Mouse (Mus musculus): ENCODE measurements around the gene Lin28a. TPM values are rescaled to one million over a fixed set of nuclear protein-coding genes. Genes with fewer than 3 reads are reported as not detected.
A peak's percentile ranks its signal among the peaks of the same experiment; 100 is the strongest.

Gene Lin28a
- polyA plus RNA-seq, 1 experiment from 2014 or later: 2.9 TPM

DNA sequence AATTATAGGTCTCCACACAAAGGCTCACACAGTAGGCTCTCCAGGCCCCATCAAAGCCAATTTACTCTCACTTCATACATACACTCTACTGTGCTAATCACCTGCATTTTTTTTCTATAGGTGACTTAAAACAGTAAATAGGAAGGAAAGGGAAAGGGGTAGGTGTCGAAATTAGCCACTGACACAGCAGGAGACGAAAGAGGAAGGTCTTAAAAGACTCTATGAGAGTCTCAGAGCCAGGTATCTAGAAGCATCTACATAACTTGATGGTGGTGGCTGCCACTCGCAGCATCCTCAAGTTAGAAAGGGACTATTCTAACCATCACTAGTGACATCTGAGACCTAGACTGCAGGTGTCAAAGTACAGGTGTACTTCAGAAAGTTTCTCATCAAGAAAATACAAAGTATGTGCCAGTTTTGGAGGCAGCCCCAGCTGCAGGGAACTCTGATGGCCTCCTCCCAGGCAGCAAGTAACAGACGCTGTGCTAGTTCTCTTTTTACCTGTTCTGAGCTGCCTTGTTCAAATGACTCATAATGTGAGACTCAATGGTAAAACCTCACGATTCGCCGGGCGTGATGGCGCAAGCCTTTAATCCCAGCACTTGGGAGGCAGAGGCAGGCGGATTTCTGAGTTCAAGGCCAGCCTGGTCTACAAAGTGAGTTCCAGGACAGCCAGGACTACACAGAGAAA lies 40.5 kb downstream of the Lin28a start:
- ATAC-seq (ENCODE audit: low FRiP score) (no peak), DNase-seq (ENCODE audit: low spot score) (no peak)
- H3K9me3 ChIP-seq (ENCODE audit: control insufficient read depth, low read length): no peaks in the 10 kb centered on the region
- 0 out of 2 replicates have a peak, but pooled peaks cover 2% of the 10 kb centered on the region for H3K36me3 ChIP-seq (ENCODE audit: control insufficient read depth, insufficient read depth, low read length)
- no peak overlapping the region for H3K4me3 ChIP-seq (ENCODE audit: low read depth, low read length)
- no peaks in the 10 kb centered on the region for H3K4me1 ChIP-seq (replicated peaks; ENCODE audit: control insufficient read depth, insufficient read depth, low read length)
- no peak overlapping the region for H3K27ac ChIP-seq (ENCODE audit: low read depth, low read length)
- H3K27me3 ChIP-seq (ENCODE audit: control insufficient read depth, insufficient read depth, low read length): no peaks in the 10 kb centered on the region
- H3K9ac ChIP-seq (ENCODE audit: low read depth, low read length): no peak overlapping the region
- H3K4me2 ChIP-seq (replicated peaks; ENCODE audit: low read depth, low read length): no peak overlapping the region
- WGBS: 94% methylated on average over 10 of the region's 10 CpGs

DNA sequence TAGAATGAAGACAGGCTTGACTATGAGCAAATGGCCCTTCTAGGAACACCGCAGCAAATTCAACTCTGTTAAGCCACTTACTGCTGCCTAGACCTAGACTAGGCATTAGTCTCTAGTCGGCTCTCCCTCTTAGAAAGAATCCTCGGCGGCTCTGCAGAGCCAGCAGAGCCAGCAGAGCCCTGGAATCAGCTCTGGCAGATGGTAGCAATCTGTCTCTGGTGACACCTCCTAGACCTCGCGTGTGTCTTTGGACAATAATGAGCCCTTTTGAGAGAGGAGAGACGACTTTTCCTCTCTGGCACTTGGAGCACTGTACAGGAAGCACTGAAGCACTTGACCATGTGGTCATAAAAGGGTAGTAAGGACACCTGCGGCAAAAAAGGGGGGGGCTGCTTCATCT lies 46.9 kb downstream of the Lin28a start:
- Histone ChIP-seq H3K9me3 (ENCODE audit: control insufficient read depth, low read length) (no peaks in the 10 kb centered on the region), H3K27ac (ENCODE audit: low read depth, low read length) (no peak overlapping the region), H3K9ac (ENCODE audit: low read depth, low read length) (no peak overlapping the region), H3K4me2 (replicated peaks; ENCODE audit: low read depth, low read length) (no peak overlapping the region), H3K36me3 (ENCODE audit: control insufficient read depth, insufficient read depth, low read length) (no peaks in the 10 kb centered on the region), H3K4me3 (ENCODE audit: low read depth, low read length) (no peak overlapping the region), H3K4me1 (replicated peaks; ENCODE audit: control insufficient read depth, insufficient read depth, low read length) (peaks cover 6% of the 10 kb centered on the region; the same call in 1 of the 2 replicates), H3K27me3 (ENCODE audit: control insufficient read depth, insufficient read depth, low read length) (no peaks in the 10 kb centered on the region)
- ATAC-seq (ENCODE audit: low FRiP score) (no peak), DNase-seq (ENCODE audit: low spot score) (no peak)
- WGBS: 57% methylated on average over 8 of the region's 8 CpGs

DNA sequence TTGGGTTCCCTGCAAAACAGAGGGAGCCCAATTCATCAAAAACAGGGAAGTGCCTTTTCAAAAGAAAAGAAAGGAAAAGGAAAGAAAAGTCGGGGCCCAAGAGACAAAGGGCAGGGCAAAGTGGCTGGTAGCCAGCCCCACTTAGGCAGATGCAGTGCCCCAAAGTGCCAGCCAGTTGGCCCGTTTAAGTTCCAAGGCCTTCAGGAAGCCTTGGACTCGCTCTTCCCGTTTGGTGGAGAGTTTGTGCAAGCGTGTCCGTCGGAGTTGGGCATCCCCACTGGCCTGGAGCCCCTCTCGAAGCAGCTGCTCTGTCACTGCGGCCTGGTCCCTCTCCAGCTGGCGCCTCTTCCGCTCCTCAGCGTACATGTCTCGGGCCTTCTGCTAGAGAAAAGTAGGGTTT lies 47.8 kb downstream of the Lin28a start:
- 81% methylated on average over 13 of the region's 13 CpGs for WGBS
- Histone ChIP-seq H3K36me3 (ENCODE audit: control insufficient read depth, insufficient read depth, low read length) (no peaks in the 10 kb centered on the region), H3K27ac (ENCODE audit: low read depth, low read length) (peak overlapping the region; percentile 31; the same call in 1 of the 2 replicates), H3K9me3 (ENCODE audit: control insufficient read depth, low read length) (no peaks in the 10 kb centered on the region), H3K4me1 (replicated peaks; ENCODE audit: control insufficient read depth, insufficient read depth, low read length) (peaks cover 6% of the 10 kb centered on the region; the same call in 1 of the 2 replicates), H3K27me3 (ENCODE audit: control insufficient read depth, insufficient read depth, low read length) (no peaks in the 10 kb centered on the region), H3K9ac (ENCODE audit: low read depth, low read length) (no peak overlapping the region), H3K4me3 (ENCODE audit: low read depth, low read length) (no peak overlapping the region), H3K4me2 (replicated peaks; ENCODE audit: low read depth, low read length) (no peak overlapping the region)
- DNase-seq (ENCODE audit: low spot score) (no peak), ATAC-seq (ENCODE audit: low FRiP score) (no peak)

DNA sequence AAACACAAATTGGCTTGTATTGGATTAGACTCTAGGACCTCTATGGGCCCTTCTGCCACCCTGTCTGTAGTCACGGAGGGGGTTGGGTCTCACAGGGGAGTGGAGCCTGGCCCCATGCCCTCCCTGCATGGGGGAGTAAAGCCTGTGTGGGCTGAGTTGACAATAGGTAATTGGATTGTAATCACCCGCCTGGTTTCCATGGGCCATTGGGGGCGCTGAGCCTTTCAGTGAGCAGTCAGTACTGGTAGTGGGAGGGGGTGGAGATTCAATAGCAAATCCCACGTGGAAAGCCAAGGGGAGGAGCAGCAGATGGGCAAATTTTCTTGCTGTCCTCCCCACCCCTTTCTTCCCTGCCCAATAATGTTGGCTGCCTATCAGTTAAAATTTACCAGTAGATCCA lies 48.4 kb downstream of the Lin28a start:
- Histone ChIP-seq H3K27me3 (ENCODE audit: control insufficient read depth, insufficient read depth, low read length) (no peaks in the 10 kb centered on the region), H3K9ac (ENCODE audit: low read depth, low read length) (no peak overlapping the region)

DNA sequence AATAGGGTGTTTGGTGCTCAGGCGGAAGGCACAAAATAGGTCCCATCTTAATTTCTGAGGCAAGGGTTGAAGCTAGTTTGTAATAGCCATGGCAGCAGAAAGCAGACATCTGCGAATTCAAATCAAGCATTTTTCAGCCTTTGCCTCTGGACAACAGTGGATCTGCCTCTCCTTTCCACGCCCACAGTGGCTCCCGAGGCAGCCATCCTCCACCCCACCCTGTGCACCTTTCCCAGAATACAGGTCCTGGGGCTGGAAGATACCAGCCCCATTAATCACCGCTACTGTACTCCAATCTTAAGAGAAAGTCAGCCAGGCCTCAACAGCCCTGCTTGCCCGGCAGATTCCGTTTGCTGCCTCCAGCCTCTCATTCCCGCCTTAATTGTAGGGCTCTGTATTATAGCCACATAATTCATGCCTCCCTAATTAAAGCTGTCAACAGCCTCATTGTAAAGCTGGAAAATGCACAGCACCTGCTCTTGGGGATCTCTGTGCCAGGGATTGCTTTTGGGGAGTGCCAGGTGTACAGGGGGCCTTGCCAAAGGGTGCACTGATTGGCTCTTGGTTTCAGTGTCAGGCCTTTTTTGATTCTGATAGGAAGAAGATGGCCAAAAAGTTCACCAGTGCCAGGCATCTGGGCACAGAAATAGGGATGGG lies 49.4 kb downstream of the Lin28a start:
- peaks cover 6% of the 10 kb centered on the region; the same call in 1 of the 2 replicates for H3K4me1 ChIP-seq (replicated peaks; ENCODE audit: control insufficient read depth, insufficient read depth, low read length)
- ATAC-seq (ENCODE audit: low FRiP score) (no peak), DNase-seq (ENCODE audit: low spot score) (peak; percentile 17)
- no peaks in the 10 kb centered on the region for H3K27me3 ChIP-seq (ENCODE audit: control insufficient read depth, insufficient read depth, low read length)
- H3K4me3 ChIP-seq (ENCODE audit: low read depth, low read length): no peak overlapping the region; the same call in 1 of the 2 replicates
- H3K4me2 ChIP-seq (replicated peaks; ENCODE audit: low read depth, low read length): no peak overlapping the region; the same call in 1 of the 2 replicates
- H3K9me3 ChIP-seq (ENCODE audit: control insufficient read depth, low read length): no peaks in the 10 kb centered on the region
- no peaks in the 10 kb centered on the region for H3K36me3 ChIP-seq (ENCODE audit: control insufficient read depth, insufficient read depth, low read length)
- peak overlapping the region; percentile 99 for H3K27ac ChIP-seq (ENCODE audit: low read depth, low read length)
- no peak overlapping the region; the same call in 1 of the 2 replicates for H3K9ac ChIP-seq (ENCODE audit: low read depth, low read length)
- WGBS: 53% methylated on average over 8 of the region's 8 CpGs

More for the DNA sequence above, 48.4 kb downstream of the Lin28a start:
- ATAC-seq (ENCODE audit: low FRiP score) (no peak), DNase-seq (ENCODE audit: low spot score) (peak; percentile 54)
- Histone ChIP-seq H3K9me3 (ENCODE audit: control insufficient read depth, low read length) (no peaks in the 10 kb centered on the region), H3K4me2 (replicated peaks; ENCODE audit: low read depth, low read length) (no peak overlapping the region), H3K36me3 (ENCODE audit: control insufficient read depth, insufficient read depth, low read length) (no peaks in the 10 kb centered on the region), H3K4me1 (replicated peaks; ENCODE audit: control insufficient read depth, insufficient read depth, low read length) (peaks cover 6% of the 10 kb centered on the region; the same call in 1 of the 2 replicates), H3K27ac (ENCODE audit: low read depth, low read length) (peak overlapping the region; percentile 17; the same call in 1 of the 2 replicates), H3K4me3 (ENCODE audit: low read depth, low read length) (no peak overlapping the region)
- WGBS: 19% methylated on average over 4 of the region's 4 CpGs

DNA sequence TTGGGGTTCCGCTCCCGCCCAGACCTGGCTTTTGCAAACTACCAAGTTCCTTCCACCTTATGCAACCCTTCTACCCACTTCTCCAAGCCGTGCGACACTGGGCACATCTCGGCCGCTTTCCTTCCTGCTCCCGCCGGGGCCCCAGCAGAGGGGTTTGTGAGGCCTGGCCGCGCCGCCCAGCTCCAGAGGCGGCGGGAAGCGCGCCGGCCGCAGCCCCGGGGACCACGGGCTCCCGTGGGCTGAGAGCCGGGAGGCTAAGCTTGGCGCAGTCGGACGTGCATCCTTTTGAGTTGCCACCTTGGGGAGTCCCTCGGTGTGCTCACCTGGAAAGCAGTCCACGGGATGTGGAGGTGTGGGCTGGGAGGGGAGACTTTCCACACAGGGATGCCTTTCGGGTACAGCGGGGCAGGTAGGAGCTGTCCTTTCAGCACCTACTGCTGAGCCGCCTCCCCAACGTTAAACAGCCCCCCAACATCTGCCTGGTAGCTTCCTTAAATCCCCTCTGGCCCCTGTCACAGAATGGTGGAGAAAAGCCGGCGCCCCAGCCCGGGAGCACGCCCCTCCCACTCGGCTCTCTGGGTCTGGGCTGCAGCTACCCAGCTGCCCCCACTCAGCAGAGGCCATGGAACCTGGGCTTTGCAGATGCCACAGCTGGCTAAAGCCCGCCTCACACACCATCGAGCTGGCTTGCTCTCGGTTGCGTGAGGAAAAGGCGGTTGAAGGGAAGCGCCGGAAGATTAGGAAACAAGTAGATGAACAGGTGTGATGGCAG lies 50.3 kb downstream of the Lin28a start, which contains the start of gene Hmgn2:
Hmgn2 (minus strand) TSS at position 501 of the 772 bp plus-strand sequence.
- Histone ChIP-seq H3K27me3 (ENCODE audit: control insufficient read depth, insufficient read depth, low read length) (no peaks in the 10 kb centered on the region), H3K9me3 (ENCODE audit: control insufficient read depth, low read length) (no peaks in the 10 kb centered on the region), H3K4me1 (replicated peaks; ENCODE audit: control insufficient read depth, insufficient read depth, low read length) (peaks cover 6% of the 10 kb centered on the region; the same call in 1 of the 2 replicates), H3K27ac (ENCODE audit: low read depth, low read length) (peak within 1 kb of the TSS; percentile 99), H3K9ac (ENCODE audit: low read depth, low read length) (peak within 1 kb of the TSS; percentile 93), H3K36me3 (ENCODE audit: control insufficient read depth, insufficient read depth, low read length) (no peaks in the 10 kb centered on the region), H3K4me2 (replicated peaks; ENCODE audit: low read depth, low read length) (peak within 1 kb of the TSS; percentile 90), H3K4me3 (ENCODE audit: low read depth, low read length) (peak within 1 kb of the TSS; percentile 76)
- DNase-seq (ENCODE audit: low spot score) (peak; percentile 65), ATAC-seq (ENCODE audit: low FRiP score) (peak; percentile 71)
- WGBS: under 1% methylated on average over 42 of the region's 42 CpGs

DNA sequence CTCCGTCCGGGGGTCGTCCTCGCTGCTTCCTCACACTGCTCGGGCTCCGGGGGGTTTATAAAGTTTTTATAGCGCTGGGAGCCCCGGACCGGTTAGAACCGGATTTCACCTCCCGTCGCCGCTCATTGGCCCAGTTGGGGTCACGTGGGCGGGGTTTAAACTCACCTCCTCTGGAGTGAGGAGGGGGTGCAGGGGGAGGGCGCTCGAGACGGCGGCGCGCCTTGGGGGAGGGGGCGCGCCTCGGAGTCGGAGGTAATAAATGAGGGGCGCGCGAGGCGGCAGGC lies 50.8 kb downstream of the Lin28a start:
- Histone ChIP-seq H3K4me1 (replicated peaks; ENCODE audit: control insufficient read depth, insufficient read depth, low read length) (peaks cover 6% of the 10 kb centered on the region; the same call in 1 of the 2 replicates), H3K4me2 (replicated peaks; ENCODE audit: low read depth, low read length) (peak overlapping the region; percentile 90), H3K36me3 (ENCODE audit: control insufficient read depth, insufficient read depth, low read length) (no peaks in the 10 kb centered on the region), H3K4me3 (ENCODE audit: low read depth, low read length) (peak overlapping the region; percentile 76), H3K27me3 (ENCODE audit: control insufficient read depth, insufficient read depth, low read length) (no peaks in the 10 kb centered on the region), H3K9ac (ENCODE audit: low read depth, low read length) (peak overlapping the region; percentile 93), H3K9me3 (ENCODE audit: control insufficient read depth, low read length) (no peaks in the 10 kb centered on the region), H3K27ac (ENCODE audit: low read depth, low read length) (peak overlapping the region; percentile 99)
- DNase-seq (ENCODE audit: low spot score) (peak; percentile 98), ATAC-seq (ENCODE audit: low FRiP score) (peak; percentile 84)
- WGBS: under 1% methylated on average over 24 of the region's 29 CpGs

DNA sequence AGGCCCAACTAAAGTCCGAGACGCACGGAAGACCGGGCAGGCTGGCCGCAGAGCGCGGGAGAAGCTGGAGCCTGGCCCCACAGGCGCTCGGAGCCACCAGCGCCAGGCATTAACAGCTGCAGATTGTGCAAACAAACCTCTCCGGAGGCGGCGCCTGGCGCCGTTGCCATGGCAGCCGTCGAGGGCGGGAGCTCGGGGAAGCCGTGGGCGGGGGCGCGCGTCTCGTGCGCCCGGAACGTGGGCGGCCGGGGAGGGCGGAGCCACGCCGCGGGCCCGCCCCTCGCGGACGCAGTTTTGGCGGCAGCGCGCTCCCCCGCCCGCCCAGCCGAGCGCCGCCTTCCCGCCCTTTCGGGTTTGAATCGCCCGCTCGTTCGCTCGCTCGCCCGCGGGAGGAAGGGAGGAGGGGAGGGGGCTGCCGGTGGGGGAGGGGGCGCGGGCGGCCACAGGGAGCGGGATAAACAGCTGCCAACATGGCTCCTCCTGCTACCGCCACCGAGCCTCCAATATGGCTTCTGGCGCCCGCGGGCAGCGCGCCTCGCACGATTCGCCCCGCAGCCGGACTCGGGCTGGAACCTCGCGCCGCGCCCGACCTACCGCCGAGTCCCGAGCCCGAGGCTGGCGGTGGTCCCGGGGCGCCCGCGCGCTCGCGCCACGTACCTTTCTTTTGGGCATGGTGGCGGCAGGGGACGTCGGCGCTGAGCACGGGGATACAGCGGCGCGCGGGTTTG lies 51.3 kb downstream of the Lin28a start:
- DNase-seq (ENCODE audit: low spot score) (peak; percentile 99), ATAC-seq (ENCODE audit: low FRiP score) (peak; percentile 73)
- H3K9ac ChIP-seq (ENCODE audit: low read depth, low read length): peak overlapping the region; percentile 93
- peak overlapping the region; percentile 90 for H3K4me2 ChIP-seq (replicated peaks; ENCODE audit: low read depth, low read length)
- WGBS: under 1% methylated on average over 64 of the region's 101 CpGs
- peak overlapping the region; percentile 76 for H3K4me3 ChIP-seq (ENCODE audit: low read depth, low read length)
- H3K4me1 ChIP-seq (replicated peaks; ENCODE audit: control insufficient read depth, insufficient read depth, low read length): peaks cover 6% of the 10 kb centered on the region; the same call in 1 of the 2 replicates
- no peaks in the 10 kb centered on the region for H3K9me3 ChIP-seq (ENCODE audit: control insufficient read depth, low read length)
- peak overlapping the region; percentile 99 for H3K27ac ChIP-seq (ENCODE audit: low read depth, low read length)
- no peaks in the 10 kb centered on the region for H3K27me3 ChIP-seq (ENCODE audit: control insufficient read depth, insufficient read depth, low read length)
- H3K36me3 ChIP-seq (ENCODE audit: control insufficient read depth, insufficient read depth, low read length): no peaks in the 10 kb centered on the region
